Mouse (Mus musculus): ENCODE measurements around the gene Eed. TPM values are rescaled to one million over a fixed set of nuclear protein-coding genes. Genes with fewer than 3 reads are reported as not detected.
"Not testable (repeated sequence)": the region's sequence is repeated elsewhere in the genome, so short reads cannot be mapped to it uniquely, and the experiment has no call there.

The Eed gene
- total and polyA plus RNA-seq, 3 experiments, result 12.0 to 27.3 (median 24.7) TPM

- 15% methylated on average over 10 of the region's 10 CpGs for WGBS
- Histone ChIP-seq H3K36me3 (ENCODE audit: control insufficient read depth, insufficient read depth, low read length) (no peaks in the 10 kb centered on the region), H3K27ac (no peak overlapping the region; the same call in 1 of the 2 replicates), H3K79me2 (replicated peaks; ENCODE audit: control insufficient read depth, insufficient read depth, low read length) (no peaks in the 10 kb centered on the region), H3K4me1 (ENCODE audit: control insufficient read depth, insufficient read depth, low read length) (peaks cover 1% of the 10 kb centered on the region; the same call in 1 of the 2 replicates), H3K9ac (ENCODE audit: low read depth, low read length) (no peak overlapping the region; the same call in 1 of the 2 replicates), H3K27me3 (ENCODE audit: control insufficient read depth, insufficient read depth, low read length) (no peaks in the 10 kb centered on the region), H3K4me3 (peak overlapping the region; percentile 36)
- DNase-seq, result peak; percentile 30 to 33
- intact Hi-C loops (cut with DNase I), result loop anchor here (1.0 to 5.0 kb wide), 5 partner anchors 19 to 424 kb away; partner anchors contain the start of gene Ccdc83
- TF ChIP-seq CTCF (IDR thresholded peaks at IDR 0.05), result peak; percentile 89
- no peak for TF ChIP-seq EP300 (IDR thresholded peaks at IDR 0.05; ENCODE audit: insufficient read depth, low read depth, low read length)
- TF ChIP-seq POLR2A (IDR thresholded peaks at IDR 0.05; ENCODE audit: insufficient read depth, low read depth, low read length), result no peak
Measured at GRCm38 (mm10) chr7:89998006-89998623, 17.3 kb upstream of the Eed start.

GRCm38 (mm10) chr7:89997526-89997925, 16.7 kb upstream of the Eed start:
- not testable (repeated sequence) for H3K4me1 ChIP-seq (ENCODE audit: control insufficient read depth, insufficient read depth, low read length); H3K27me3 ChIP-seq (ENCODE audit: control insufficient read depth, insufficient read depth, low read length); H3K36me3 ChIP-seq (ENCODE audit: control insufficient read depth, insufficient read depth, low read length); H3K4me3 ChIP-seq; H3K79me2 ChIP-seq (replicated peaks; ENCODE audit: control insufficient read depth, insufficient read depth, low read length); DNase-seq; H3K27ac ChIP-seq; H3K9ac ChIP-seq (ENCODE audit: low read depth, low read length)
- 40% methylated on average over 5 of the region's 5 CpGs for WGBS
- intact Hi-C loops (cut with DNase I), result loop anchor here (5.0 kb wide), 2 partner anchors 410 to 425 kb away; no protein-coding TSS in a partner anchor

- WGBS, result 52% methylated on average over 1 of the region's 1 CpGs
- TF ChIP-seq POLR2A (IDR thresholded peaks at IDR 0.05; ENCODE audit: insufficient read depth, low read depth, low read length) (no peak), CTCF (IDR thresholded peaks at IDR 0.05) (no peak), EP300 (IDR thresholded peaks at IDR 0.05; ENCODE audit: insufficient read depth, low read depth, low read length) (no peak)
Measured at GRCm38 (mm10) chr7:89993091-89993490, 12.3 kb upstream of the Eed start.

GRCm38 (mm10) chr7:89984421-89984820, 3.6 kb upstream of the Eed start:
- Histone ChIP-seq H3K27me3 (ENCODE audit: control insufficient read depth, insufficient read depth, low read length) (no peaks in the 10 kb centered on the region), H3K4me3 (no peak overlapping the region), H3K9ac (ENCODE audit: low read depth, low read length) (no peak overlapping the region), H3K27ac (no peak overlapping the region), H3K79me2 (replicated peaks; ENCODE audit: control insufficient read depth, insufficient read depth, low read length) (no peaks in the 10 kb centered on the region), H3K36me3 (ENCODE audit: control insufficient read depth, insufficient read depth, low read length) (no peaks in the 10 kb centered on the region), H3K4me1 (ENCODE audit: control insufficient read depth, insufficient read depth, low read length) (peaks cover 1% of the 10 kb centered on the region)
- no peak for DNase-seq
- no peak for TF ChIP-seq POLR2A (IDR thresholded peaks at IDR 0.05; ENCODE audit: insufficient read depth, low read depth, low read length)
- no peak for TF ChIP-seq EP300 (IDR thresholded peaks at IDR 0.05; ENCODE audit: insufficient read depth, low read depth, low read length)
- no peak for TF ChIP-seq CTCF (IDR thresholded peaks at IDR 0.05)
- intact Hi-C loops (cut with DNase I), result no loop called here

More at GRCm38 (mm10) chr7:89993091-89993490, 12.3 kb upstream of the Eed start:
- Histone ChIP-seq H3K9ac (ENCODE audit: low read depth, low read length) (no peak overlapping the region), H3K79me2 (replicated peaks; ENCODE audit: control insufficient read depth, insufficient read depth, low read length) (no peaks in the 10 kb centered on the region), H3K27me3 (ENCODE audit: control insufficient read depth, insufficient read depth, low read length) (no peaks in the 10 kb centered on the region), H3K4me3 (no peak overlapping the region), H3K4me1 (ENCODE audit: control insufficient read depth, insufficient read depth, low read length) (no peaks in the 10 kb centered on the region), H3K27ac (no peak overlapping the region), H3K36me3 (ENCODE audit: control insufficient read depth, insufficient read depth, low read length) (no peaks in the 10 kb centered on the region)
- no peak for DNase-seq
- intact Hi-C loops (cut with DNase I), result no loop called here

GRCm38 (mm10) chr7:89983441-89983840, 2.7 kb upstream of the Eed start:
- H3K27ac ChIP-seq, result no peak overlapping the region
- no peak overlapping the region for H3K9ac ChIP-seq (ENCODE audit: low read depth, low read length)
- intact Hi-C loops (cut with DNase I), result no loop called here
- DNase-seq, result no peak
- no peak for TF ChIP-seq CTCF (IDR thresholded peaks at IDR 0.05)
- no peaks in the 10 kb centered on the region for H3K27me3 ChIP-seq (ENCODE audit: control insufficient read depth, insufficient read depth, low read length)
- no peak overlapping the region for H3K4me3 ChIP-seq
- peaks cover 5% of the 10 kb centered on the region for H3K4me1 ChIP-seq (ENCODE audit: control insufficient read depth, insufficient read depth, low read length)
- H3K79me2 ChIP-seq (replicated peaks; ENCODE audit: control insufficient read depth, insufficient read depth, low read length), result no peaks in the 10 kb centered on the region
- 92% methylated on average over 2 of the region's 2 CpGs for WGBS
- peaks cover 5% of the 10 kb centered on the region; the same call in 1 of the 2 replicates for H3K36me3 ChIP-seq (ENCODE audit: control insufficient read depth, insufficient read depth, low read length)

GRCm38 (mm10) chr7:89981557-89981956, 774 bp upstream of the Eed start:
- TF ChIP-seq CTCF (IDR thresholded peaks at IDR 0.05) (no peak), POLR2A (IDR thresholded peaks at IDR 0.05; ENCODE audit: insufficient read depth, low read depth, low read length) (no peak), EP300 (IDR thresholded peaks at IDR 0.05; ENCODE audit: insufficient read depth, low read depth, low read length) (no peak)
- DNase-seq, result no peak
- Histone ChIP-seq H3K27me3 (ENCODE audit: control insufficient read depth, insufficient read depth, low read length) (no peaks in the 10 kb centered on the region), H3K79me2 (replicated peaks; ENCODE audit: control insufficient read depth, insufficient read depth, low read length) (no peaks in the 10 kb centered on the region), H3K9ac (ENCODE audit: low read depth, low read length) (peak overlapping the region; percentile 56; the same call in 1 of the 2 replicates), H3K4me3 (peak overlapping the region; percentile 62), H3K4me1 (ENCODE audit: control insufficient read depth, insufficient read depth, low read length) (peaks cover 5% of the 10 kb centered on the region), H3K27ac (peak overlapping the region; percentile 98), H3K36me3 (ENCODE audit: control insufficient read depth, insufficient read depth, low read length) (peaks cover 8% of the 10 kb centered on the region)
- intact Hi-C loops (cut with DNase I), result loop anchor here (2.0 kb wide), 1 partner anchor 41 kb away; the partner anchor contains the start of gene Hikeshi
- 7% methylated on average over 10 of the region's 10 CpGs for WGBS

All from heart, adult 2 months (tissue).